Mouse (Mus musculus): ENCODE results near the gene Acer3. TPM values are rescaled to one million over a fixed set of nuclear protein-coding genes. Genes with fewer than 3 reads are reported as not detected.

The Acer3 gene
- polyA plus RNA-seq, 1 experiment from 2014 or later, result 10.8 TPM

Other genes starting within 250 kb of the Acer3 start
- 15.8 and 15.9 TPM in 2 replicates for gene Myo7a, start 201.7 kb downstream of the Acer3 start, polyA plus RNA-seq (2015; fragmentation: Nextera tagmentation; extraction: Ambion mirVana)
- 0.46 and 0.47 TPM in 2 replicates for gene Omp, start 175.7 kb downstream of the Acer3 start, polyA plus RNA-seq (2015; fragmentation: Nextera tagmentation; extraction: Ambion mirVana)
- gene Capn5, start 142.9 kb downstream of the Acer3 start, polyA plus RNA-seq (2015; fragmentation: Nextera tagmentation; extraction: Ambion mirVana), result 15.5 and 15.9 TPM in 2 replicates
- gene B3gnt6, start 121.7 kb downstream of the Acer3 start, polyA plus RNA-seq (2015; fragmentation: Nextera tagmentation; extraction: Ambion mirVana), result 0.15 and 0.42 TPM in 2 replicates
- 7.9 and 8.6 TPM in 2 replicates for gene Tsku, start 40.1 kb upstream of the Acer3 start, polyA plus RNA-seq (2015; fragmentation: Nextera tagmentation; extraction: Ambion mirVana)
- gene Gucy2d, start 119.2 kb upstream of the Acer3 start, polyA plus RNA-seq (2015; fragmentation: Nextera tagmentation; extraction: Ambion mirVana), result not detected in 2 replicates
- gene Lrrc32, start 168.1 kb upstream of the Acer3 start, polyA plus RNA-seq (2015; fragmentation: Nextera tagmentation; extraction: Ambion mirVana), result 2.3 and 2.4 TPM in 2 replicates

All from forebrain, embryonic 15.5 days (tissue).